Mouse (Mus musculus): Measurements from ENCODE around the gene Map1s.

- TF ChIP-seq CTCF (IDR thresholded peaks at IDR 0.05; ENCODE audit: control insufficient read depth, insufficient read depth, insufficient replicate concordance, low read depth, low read length) (no peak), POLR2A (IDR thresholded peaks at IDR 0.05; ENCODE audit: control insufficient read depth, low read depth, low read length) (no peak)
Observed at GRCm38 (mm10) chr8:70899226-70899625, 6.5 kb upstream of the Map1s start.
